Mouse (Mus musculus): ENCODE data around the gene Gm45062.

Gm45062 gene

GRCm38 (mm10) chr6:8619582-8620350 lies 360.5 kb downstream of the Gm45062 start:
- no peak for DNase-seq (ENCODE audit: low read depth, low spot score)

GRCm38 (mm10) chr6:8623045-8623444 lies 363.8 kb downstream of the Gm45062 start:
- no peak for DNase-seq (ENCODE audit: low read depth, low spot score)

DNA sequence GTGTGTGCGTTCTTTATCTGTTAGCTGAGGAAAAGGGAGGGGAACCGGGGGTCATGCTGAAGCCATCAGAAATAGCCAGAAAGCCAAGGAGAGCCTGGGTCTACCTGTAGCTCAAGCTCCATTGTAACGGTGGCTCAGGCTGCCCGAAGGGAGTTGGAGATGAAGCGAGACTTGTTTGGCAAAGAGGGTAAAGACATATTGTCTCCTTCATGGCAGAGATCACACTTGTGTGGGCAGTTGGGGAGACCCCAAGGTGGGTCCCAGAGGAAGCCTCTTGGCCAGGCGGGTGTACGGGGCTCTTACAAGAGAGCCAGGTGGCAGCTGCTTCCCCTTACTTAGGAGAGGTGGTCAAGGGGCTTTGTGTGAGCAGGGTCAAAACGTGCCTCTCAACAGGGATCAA lies 369.0 kb downstream of the Gm45062 start:
- DNase-seq (ENCODE audit: low read depth, low spot score), result no peak

- no peak for DNase-seq (ENCODE audit: low read depth, low spot score)
Measured at GRCm38 (mm10) chr6:8628715-8629267, 369.5 kb downstream of the Gm45062 start.

- no peak for DNase-seq (ENCODE audit: low read depth, low spot score)
Measured at GRCm38 (mm10) chr6:8630531-8630930, 371.3 kb downstream of the Gm45062 start.

DNA sequence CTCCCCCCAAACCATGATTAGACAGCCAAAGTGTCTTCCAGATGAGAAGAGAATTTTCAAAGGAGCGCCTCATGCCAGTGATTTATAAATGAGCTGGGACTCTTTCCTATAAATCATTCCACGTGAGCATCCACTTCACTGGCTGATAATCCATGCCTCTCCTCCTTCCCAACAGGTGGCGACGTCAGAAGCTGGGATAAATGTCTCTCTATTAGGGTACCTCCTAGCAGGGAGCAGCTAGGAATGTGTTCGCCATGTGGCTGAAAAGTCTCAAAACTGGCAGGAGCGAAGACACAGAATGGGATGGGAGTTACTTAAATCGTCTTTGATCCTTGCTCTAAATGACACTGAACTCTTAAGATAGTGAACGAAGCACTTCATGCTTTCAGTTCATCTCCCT lies 372.1 kb downstream of the Gm45062 start:
- no peak for DNase-seq (ENCODE audit: low read depth, low spot score)

- no peak for DNase-seq (ENCODE audit: low read depth, low spot score)
Measured at GRCm38 (mm10) chr6:8631986-8632632, 372.9 kb downstream of the Gm45062 start.

- no peak for DNase-seq (ENCODE audit: low read depth, low spot score)
Measured at GRCm38 (mm10) chr6:8632701-8633100, 373.5 kb downstream of the Gm45062 start.

GRCm38 (mm10) chr6:8638122-8638521 lies 378.9 kb downstream of the Gm45062 start:
- DNase-seq (ENCODE audit: low read depth, low spot score), result no peak

GRCm38 (mm10) chr6:8638899-8639298 lies 379.6 kb downstream of the Gm45062 start:
- no peak for DNase-seq (ENCODE audit: low read depth, low spot score)

- DNase-seq (ENCODE audit: low read depth, low spot score), result no peak
Measured at GRCm38 (mm10) chr6:8639526-8639925, 380.3 kb downstream of the Gm45062 start.

GRCm38 (mm10) chr6:8640863-8641262 lies 381.6 kb downstream of the Gm45062 start:
- DNase-seq (ENCODE audit: low read depth, low spot score), result no peak

GRCm38 (mm10) chr6:8644703-8645102 lies 385.5 kb downstream of the Gm45062 start:
- no peak for DNase-seq (ENCODE audit: low read depth, low spot score)

DNA sequence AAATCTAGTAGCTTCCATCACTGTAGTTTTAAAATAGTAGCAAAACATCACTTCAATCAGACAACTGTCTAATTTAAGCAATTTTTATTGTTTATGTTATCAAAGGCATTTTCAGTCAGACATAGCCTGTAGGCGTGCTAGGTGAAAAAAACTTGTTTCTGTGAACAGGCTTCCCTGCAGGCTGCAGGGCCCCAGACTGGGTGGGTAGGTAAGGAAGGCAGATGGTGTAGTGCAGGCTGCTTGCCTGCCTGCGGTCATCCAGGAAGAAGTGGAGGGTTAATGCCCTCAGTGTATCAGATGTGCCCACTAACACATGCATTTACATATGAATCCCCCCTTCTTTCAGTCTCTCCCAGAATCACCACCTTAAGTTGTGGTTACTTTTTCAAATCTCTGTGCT lies 386.5 kb downstream of the Gm45062 start:
- no peak for DNase-seq (ENCODE audit: low read depth, low spot score)
